Mouse (Mus musculus): Measurements from ENCODE around the gene Galnt10.

The Galnt10 gene

DNA sequence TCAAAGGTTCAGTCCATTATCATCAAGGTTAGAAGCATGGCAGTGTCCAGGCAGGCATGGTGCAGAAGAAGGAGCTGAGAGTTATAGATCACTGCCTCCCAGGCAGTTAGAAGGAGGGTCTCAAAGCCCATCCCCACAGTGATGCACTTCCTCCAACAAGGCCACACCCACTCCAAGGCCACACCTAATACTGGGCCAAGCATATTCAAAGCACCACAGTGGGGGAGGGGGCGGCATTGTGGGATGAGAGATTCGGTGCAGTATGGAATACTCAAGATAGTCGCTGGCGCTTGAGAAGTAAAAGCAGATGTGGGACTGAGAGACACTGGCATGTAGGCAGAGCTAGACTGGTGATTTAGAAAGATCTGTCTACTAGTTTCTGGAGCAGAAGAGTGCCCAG, 14.9 kb downstream of the Galnt10 start:
- peak; percentile 26 for DNase-seq

DNA sequence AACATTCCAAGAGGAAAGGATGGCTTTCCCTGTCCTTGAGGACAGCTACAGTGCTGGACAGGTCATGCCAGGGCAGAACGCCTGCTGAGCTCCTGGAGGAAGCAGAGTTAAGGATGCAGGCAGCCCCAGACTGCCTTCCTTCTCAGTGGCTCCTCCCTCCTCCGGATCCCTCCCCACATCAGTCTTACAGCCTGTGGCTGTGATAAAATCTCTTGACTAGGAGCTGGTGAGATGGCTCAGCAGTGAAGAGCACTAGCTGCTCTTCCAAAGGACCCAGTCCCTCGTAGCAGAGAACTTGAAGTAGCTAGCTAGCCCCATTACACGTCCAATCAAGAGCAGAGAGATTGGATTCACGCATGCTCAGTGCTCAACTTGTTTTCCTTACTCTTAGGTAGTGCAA, 15.6 kb downstream of the Galnt10 start:
- DNase-seq = peak; percentile 61

DNA sequence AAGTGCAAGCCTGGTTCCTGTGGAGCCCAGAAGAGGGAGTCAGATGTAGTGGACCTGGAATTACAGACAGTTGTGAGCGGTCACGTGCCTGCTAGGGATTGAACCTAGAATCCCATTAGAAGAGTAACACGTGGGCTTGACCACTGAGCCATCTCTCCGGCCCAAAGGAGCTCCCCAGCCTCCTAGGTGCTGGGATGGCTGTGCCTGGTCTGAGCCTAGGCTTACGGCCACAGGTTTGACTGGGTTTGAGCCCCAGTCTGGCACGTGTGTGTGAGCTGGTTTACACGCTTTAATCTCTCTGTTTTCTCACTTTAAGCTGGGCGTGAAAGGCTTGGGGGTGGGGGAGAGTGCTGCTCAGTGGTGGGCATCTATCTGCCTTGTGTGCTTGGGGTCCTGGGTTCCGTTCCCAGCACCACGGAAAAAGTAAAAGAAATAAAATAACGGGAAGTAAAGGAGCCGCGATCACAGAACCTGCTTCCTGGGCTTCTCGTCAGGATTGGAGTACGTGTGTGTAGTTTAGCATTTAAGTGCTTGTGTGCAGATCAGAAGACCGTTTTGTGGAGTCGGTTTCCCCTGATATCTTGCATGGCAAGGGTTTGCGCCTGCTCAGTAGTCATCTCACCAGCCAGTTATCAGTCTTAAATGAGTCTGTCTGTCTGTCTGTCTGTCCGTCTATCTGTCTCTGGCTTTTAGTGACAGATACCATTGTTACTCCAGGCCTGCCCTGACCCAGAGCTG, 16.4 kb downstream of the Galnt10 start:
- DNase-seq = peak; percentile 12

DNA sequence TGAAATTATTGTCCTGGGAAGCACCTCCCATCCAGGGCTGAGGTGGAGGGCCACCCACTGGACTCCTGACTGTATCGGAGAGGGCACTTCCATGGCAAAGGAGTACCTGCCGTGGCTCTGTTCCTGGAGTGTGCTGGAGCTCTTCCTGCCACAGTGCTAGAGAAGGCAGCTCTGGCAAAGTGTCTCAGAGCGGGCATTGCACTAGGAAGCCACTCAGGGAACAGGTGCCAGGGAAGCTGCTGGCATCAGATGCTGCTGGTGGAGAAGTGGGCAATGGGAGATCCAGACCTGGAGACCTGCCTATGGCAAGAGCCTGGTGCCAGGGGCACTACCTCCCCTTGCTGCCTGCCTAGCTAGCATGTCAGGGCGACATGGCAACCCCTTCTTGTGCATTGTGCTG, 17.0 kb downstream of the Galnt10 start:
- DNase-seq = peak; percentile 28

DNA sequence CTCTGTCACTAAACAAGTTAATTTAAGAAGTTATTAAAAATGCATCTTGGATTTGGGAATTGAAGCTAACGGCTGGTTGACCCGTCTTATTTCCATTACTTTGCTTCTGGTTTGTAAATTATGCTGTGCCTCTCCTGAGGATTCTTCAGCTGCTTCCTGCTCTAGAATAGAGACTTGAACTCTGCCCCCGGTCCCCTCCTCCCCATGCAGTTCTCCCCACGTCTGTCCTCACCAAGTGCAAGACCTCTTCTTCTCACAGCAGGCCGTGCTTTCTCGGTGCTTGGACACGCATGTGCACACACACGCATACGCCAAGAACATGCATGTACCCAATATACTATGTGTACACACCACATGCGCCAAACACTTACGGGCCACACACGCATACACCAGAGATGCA, 18.0 kb downstream of the Galnt10 start:
- peak; percentile 11 for DNase-seq

GRCm38 (mm10) chr11:57664741-57665140, 19.5 kb downstream of the Galnt10 start:
- DNase-seq = peak; percentile 70

DNA sequence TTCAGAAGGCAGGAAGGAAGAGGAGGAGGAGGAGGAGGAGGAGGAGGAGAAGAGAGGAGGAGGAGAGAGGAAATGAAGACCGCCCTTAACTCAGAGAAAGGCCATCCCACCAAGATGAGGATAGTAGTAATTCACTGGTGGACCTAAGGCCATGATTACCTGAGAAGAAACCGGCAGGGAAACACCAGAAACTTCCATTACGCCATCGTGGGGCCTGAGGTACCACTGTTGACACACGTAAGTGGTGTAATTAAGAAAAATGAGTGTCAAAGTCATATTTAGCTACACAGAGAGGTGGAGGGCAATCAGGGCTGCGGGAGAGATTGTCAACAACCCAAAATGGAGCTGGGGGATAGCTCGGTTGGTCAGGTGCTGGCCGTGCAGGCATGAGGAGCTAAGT, 23.0 kb downstream of the Galnt10 start:
- no peak for DNase-seq

DNA sequence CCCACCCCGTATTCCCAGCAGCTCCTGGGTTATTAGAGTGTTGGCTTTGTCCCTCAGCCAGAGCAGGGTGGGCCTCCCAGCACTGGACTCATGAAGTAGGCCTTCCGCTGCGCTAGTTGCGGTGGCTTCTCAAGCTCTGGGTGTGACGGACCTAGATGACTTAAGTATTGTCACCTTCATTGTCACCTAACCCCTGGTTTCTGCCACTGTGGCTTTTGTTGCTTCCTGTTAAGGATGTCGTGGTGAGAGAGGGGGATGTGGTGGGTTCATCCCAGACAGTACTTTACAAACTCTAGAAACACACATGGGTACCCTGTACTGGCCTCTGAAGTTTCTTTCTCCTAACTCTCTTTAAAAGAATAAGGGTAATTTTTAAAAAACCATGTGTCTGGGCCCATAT, 24.3 kb downstream of the Galnt10 start:
- DNase-seq = peak; percentile 45

DNA sequence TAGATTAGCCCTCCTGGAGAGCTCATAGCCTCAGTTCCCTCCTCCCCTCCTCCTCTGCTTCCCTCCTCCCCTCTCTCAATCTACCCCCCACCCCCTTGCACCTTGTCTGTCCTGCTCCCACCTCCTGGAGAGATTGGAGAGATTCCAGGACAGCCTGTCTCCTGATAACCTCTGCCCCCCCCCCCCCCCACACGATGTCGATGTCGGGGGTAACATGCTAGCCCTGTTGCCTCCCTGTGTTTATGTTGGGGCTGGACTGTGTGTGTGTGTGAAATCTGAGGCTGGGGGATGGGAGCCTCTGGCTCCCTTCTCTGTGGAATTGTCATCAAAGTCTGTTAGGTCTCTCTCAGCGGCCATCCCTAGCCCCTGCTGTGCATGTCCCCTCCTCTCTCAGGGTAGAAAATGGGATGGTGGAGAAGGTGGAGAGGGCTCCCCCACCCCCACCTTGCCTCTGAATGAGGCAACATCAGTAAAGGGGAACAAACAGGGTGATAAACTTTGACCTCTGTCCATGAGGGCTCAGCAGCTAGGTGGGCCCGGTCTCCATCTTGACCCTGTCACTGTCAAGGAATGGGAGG, 26.0 kb downstream of the Galnt10 start:
- no peak for DNase-seq

GRCm38 (mm10) chr11:57671797-57672196, 26.6 kb downstream of the Galnt10 start:
- DNase-seq = no peak

- peak; percentile 67 for DNase-seq
Measured at GRCm38 (mm10) chr11:57672995-57673394, 27.8 kb downstream of the Galnt10 start.

GRCm38 (mm10) chr11:57673977-57674687, 28.9 kb downstream of the Galnt10 start:
- DNase-seq = no peak

GRCm38 (mm10) chr11:57677261-57677660, 32.0 kb downstream of the Galnt10 start:
- DNase-seq = no peak

DNA sequence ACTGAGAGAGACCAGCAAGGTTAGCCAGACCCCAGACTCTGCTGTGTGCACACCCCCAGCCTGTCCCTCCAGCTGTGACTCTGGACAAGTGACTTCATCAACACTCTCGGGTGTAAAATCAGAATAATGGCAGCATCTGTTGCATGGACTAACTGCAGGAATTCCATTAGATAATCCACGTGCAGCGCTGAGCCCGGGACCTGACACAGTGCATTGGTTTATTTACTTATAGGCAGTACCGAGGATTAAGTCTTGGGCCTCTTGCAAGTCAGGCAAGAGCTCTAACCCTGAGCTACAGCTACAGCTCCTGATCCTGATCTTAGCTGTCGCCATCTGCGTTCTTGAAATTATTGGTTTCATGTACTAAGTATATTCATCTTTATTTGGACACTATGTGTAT, 37.3 kb downstream of the Galnt10 start:
- no peak for DNase-seq

DNA sequence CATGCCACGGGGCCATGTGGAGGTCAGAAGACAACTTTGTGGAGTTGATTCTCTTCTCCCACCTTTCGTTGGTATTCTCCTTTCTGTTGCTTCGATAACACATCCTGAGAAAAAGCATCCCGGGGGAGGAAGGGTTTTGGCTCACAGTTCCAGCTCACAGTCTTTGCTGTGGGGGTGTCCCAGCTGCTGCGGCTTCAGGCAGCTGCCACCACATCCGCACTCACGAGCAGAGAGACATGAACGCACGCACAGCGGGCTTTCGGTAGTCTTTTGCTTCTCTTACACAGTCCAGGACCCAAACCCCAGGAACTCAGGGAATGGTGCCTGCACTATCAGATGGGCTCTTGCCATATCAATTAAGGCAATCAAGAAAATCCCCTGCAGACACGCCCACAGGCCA, 37.9 kb downstream of the Galnt10 start:
- no peak for DNase-seq

DNA sequence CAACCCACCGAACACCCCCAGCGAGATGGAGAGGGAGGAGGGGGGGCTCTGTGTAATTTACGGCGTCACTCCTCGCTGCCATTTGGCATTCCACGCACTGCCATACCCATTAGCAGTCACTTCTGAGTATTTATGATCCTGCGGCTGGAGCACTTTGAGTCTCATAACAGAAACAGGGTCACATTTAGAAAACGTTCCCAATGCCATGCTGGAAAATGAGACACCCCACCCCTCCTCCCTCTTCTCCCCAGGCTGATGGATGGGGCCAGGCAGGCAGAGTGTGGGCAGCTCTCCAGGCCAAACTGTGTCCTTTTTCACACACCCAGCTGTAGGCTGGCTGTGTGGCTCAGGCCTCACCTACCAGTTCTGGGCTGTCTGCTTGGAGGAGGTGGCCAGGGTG, 38.7 kb downstream of the Galnt10 start:
- no peak for DNase-seq

DNA sequence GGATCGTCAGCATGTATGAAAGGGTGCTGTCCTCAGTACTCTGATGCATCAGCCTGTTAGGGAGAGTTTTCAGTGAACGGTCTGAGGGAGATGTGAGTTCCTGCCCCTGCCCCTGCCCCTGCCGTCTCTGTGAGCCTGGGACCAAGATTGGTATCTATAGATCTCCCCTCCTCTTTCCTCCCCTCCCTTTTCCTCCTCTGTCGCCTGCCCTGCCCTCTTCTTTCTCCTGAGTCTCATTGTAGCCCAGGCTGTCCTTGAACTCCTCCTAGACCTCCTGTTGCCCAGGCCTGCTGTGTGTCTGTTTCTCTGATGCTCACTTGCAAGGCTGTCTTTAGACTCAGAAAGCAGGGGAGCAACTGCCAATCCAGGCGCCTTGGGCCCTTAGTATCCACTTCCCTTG, 39.6 kb downstream of the Galnt10 start:
- no peak for DNase-seq

DNA sequence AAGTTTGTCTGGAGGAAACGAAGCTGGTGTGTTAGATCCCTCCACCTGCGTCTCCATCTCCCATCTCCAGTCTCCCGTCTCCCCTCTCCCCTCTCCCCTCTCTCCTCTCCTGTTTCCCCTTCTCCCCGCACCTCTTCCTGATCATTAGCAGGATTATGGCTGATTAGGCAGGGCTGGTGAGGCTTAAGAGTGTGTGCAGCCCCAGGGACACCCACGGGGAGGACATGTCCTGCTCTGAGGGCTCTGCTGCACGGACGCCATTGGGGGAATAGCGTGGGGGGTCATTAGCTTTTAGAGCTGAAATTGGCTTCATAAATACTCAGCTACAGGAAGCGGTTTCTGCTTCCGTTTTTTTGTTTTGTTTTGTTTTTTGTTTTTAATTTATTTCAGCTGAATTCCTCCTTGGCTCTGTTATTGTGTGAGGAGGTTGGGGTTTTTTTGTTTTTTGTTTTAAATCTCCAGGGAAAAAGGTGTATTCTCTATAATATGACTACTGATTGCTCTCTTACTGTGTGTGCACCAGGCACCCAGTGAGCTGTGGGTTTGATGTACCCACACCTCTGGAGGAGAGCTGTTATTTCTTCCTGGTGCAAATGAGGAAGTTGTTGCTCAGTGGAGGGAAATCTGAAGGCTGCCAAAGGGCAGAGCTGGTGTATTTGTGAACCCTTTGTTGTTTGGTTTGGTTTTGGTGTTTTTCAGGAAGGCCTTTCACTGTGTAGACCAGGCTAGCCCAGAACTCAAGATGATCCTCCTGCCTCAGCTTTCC, 40.6 kb downstream of the Galnt10 start:
- DNase-seq = no peak

GRCm38 (mm10) chr11:57686797-57687196, 41.6 kb downstream of the Galnt10 start:
- DNase-seq = no peak

DNA sequence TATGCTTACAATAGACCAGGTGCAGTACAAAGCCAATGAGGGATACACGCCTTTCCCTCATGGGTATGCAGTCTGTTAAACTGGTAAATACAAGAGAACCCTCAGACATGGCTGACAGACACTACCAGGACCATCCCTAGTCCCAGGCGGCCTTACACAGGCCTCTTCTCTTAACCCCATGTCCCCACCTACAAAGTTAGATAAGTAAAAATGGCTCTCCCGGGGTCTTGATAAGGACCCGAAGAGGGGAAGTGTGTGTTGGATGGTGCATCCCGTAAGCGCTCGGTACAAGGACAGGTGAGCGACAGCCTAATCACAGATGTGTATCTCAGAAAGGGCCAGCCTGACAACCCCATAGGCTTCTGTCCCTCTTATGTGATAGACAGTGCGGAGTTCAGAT, 42.0 kb downstream of the Galnt10 start:
- DNase-seq = no peak

DNA sequence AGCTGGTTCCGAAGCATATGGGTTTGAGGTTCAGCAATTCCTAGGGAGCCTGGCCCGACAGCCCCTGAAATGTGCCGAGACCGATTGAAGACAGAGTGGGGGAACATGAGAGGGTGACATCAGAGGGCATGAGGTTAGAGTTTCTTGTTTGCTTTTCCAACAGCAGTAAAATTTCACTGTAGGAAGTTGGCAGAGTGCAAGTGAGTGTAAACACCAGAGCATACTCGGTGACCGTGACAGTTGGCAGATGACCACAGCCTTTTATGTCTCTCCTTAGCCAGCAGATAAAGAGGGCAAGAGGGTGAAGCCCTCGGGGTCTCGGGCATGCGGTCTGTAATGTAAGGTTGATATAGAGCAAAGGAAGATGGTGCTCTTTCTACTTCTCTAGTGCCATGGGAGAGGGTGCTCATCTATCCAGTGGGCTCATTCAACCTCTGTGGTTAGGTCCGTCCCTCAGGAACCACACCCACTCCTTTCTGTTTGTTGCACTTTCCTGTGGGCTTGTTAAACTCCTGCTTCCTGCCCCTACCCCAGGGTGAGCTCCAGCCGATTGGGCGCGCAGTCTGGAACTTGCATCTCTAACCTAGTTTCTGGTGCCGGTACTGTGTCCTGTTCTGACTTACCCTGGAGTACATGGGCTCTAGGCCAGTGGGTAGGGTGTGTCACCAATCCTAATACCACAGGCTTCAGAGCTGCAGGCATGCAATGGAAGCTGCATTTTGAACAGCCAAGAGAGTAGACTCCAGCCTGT, 43.1 kb downstream of the Galnt10 start:
- DNase-seq = no peak

- no peak for DNase-seq
Measured at GRCm38 (mm10) chr11:57689811-57690210, 44.6 kb downstream of the Galnt10 start.

- DNase-seq = no peak
Measured at GRCm38 (mm10) chr11:57690836-57691235, 45.6 kb downstream of the Galnt10 start.

Data from thymus, postnatal 4 days (tissue).